Mouse (Mus musculus): ENCODE results near the gene Ddx24. TPM values are rescaled to one million over a fixed set of nuclear protein-coding genes. Genes with fewer than 3 reads are reported as not detected.
"Not testable (repeated sequence)": the region's sequence is repeated elsewhere in the genome, so short reads cannot be mapped to it uniquely, and the experiment has no call there.

Ddx24 gene
- 100 and 101 TPM in 2 replicates for polyA plus RNA-seq (2016; fragmentation: Nextera tagmentation; extraction: Ambion mirVana)

GRCm38 (mm10) chr12:103425729-103426470 lies at the start of gene Ddx24:
Ddx24 (minus strand) TSS chr12:103425830.
- peak; percentile 99 for DNase-seq (ENCODE audit: low spot score)
- 1% methylated on average over 33 of the region's 33 CpGs for whole genome bisulfite sequencing
- Histone ChIP-seq H3K9me3 (replicated peaks) (no peaks in the 10 kb centered on the region), H3K4me3 (peak within 1 kb of the TSS; percentile 97), H3K27ac (replicated peaks) (peak within 1 kb of the TSS; percentile 88), H3K4me1 (peaks cover 33% of the 10 kb centered on the region), H3K36me3 (peaks cover 27% of the 10 kb centered on the region), H3K27me3 (ENCODE audit: low read depth, poor library complexity, severe bottlenecking) (no peaks in the 10 kb centered on the region)

- Histone ChIP-seq H3K4me3 (no peak overlapping the region), H3K27me3 (ENCODE audit: low read depth, poor library complexity, severe bottlenecking) (no peaks in the 10 kb centered on the region), H3K4me1 (no peaks in the 10 kb centered on the region), H3K27ac (replicated peaks) (no peak overlapping the region), H3K36me3 (no peaks in the 10 kb centered on the region), H3K9me3 (replicated peaks) (peaks cover 5% of the 10 kb centered on the region; the same call in 1 of the 2 replicates)
- DNase-seq (ENCODE audit: low spot score): no peak
- WGBS: 67% methylated on average over 2 of the region's 2 CpGs
These were observed 48.9 kb upstream of the Ddx24 start for GRCm38 (mm10) chr12:103474481-103474880.

GRCm38 (mm10) chr12:103457140-103457539 lies 31.5 kb upstream of the Ddx24 start, which contains the start of gene Ifi27l2b:
Ifi27l2b (minus strand) TSS chr12:103457223.
- no peaks in the 10 kb centered on the region for H3K9me3 ChIP-seq (replicated peaks)
- no peaks in the 10 kb centered on the region for H3K36me3 ChIP-seq
- H3K27ac ChIP-seq (replicated peaks): no peak within 1 kb of the TSS
- no peak within 1 kb of the TSS for H3K4me3 ChIP-seq
- no peaks in the 10 kb centered on the region for H3K4me1 ChIP-seq
- 77% methylated on average over 3 of the region's 3 CpGs for WGBS
- no peak for DNase-seq (ENCODE audit: low spot score)
- no peaks in the 10 kb centered on the region for H3K27me3 ChIP-seq (ENCODE audit: low read depth, poor library complexity, severe bottlenecking)

GRCm38 (mm10) chr12:103456727-103457126 lies 31.1 kb upstream of the Ddx24 start:
- H3K27me3 ChIP-seq (ENCODE audit: low read depth, poor library complexity, severe bottlenecking); H3K27ac ChIP-seq (replicated peaks); H3K4me1 ChIP-seq; H3K9me3 ChIP-seq (replicated peaks); H3K4me3 ChIP-seq; H3K36me3 ChIP-seq; DNase-seq (ENCODE audit: low spot score): not testable (repeated sequence)
- no CpG with 5 or more reads among the region's 1 CpGs for WGBS

GRCm38 (mm10) chr12:103453361-103453760 lies 27.7 kb upstream of the Ddx24 start:
- H3K36me3 ChIP-seq: no peaks in the 10 kb centered on the region
- no peaks in the 10 kb centered on the region for H3K9me3 ChIP-seq (replicated peaks)
- H3K4me1 ChIP-seq: no peaks in the 10 kb centered on the region
- no peak for DNase-seq (ENCODE audit: low spot score)
- no peak overlapping the region for H3K4me3 ChIP-seq
- H3K27ac ChIP-seq (replicated peaks): no peak overlapping the region
- H3K27me3 ChIP-seq (ENCODE audit: low read depth, poor library complexity, severe bottlenecking): no peaks in the 10 kb centered on the region

GRCm38 (mm10) chr12:103445060-103445459 lies 19.4 kb upstream of the Ddx24 start:
- Histone ChIP-seq H3K27ac (replicated peaks) (no peak overlapping the region), H3K9me3 (replicated peaks) (no peaks in the 10 kb centered on the region), H3K27me3 (ENCODE audit: low read depth, poor library complexity, severe bottlenecking) (no peaks in the 10 kb centered on the region), H3K4me1 (0 out of 2 replicates have a peak, but pooled peaks cover 2% of the 10 kb centered on the region), H3K4me3 (no peak overlapping the region), H3K36me3 (no peaks in the 10 kb centered on the region)
- WGBS: 75% methylated on average over 3 of the region's 3 CpGs
- DNase-seq (ENCODE audit: low spot score): no peak

GRCm38 (mm10) chr12:103444261-103444660 lies 18.6 kb upstream of the Ddx24 start:
- not testable (repeated sequence) for H3K27ac ChIP-seq (replicated peaks); H3K27me3 ChIP-seq (ENCODE audit: low read depth, poor library complexity, severe bottlenecking); H3K36me3 ChIP-seq; H3K4me1 ChIP-seq; H3K4me3 ChIP-seq; DNase-seq (ENCODE audit: low spot score); H3K9me3 ChIP-seq (replicated peaks)
- 50% methylated on average over 6 of the region's 7 CpGs for WGBS

GRCm38 (mm10) chr12:103443524-103443923 lies 17.9 kb upstream of the Ddx24 start, which contains the start of gene Ifi27l2a:
Ifi27l2a (minus strand) TSS chr12:103443680.
- 50% methylated on average over 3 of the region's 3 CpGs for WGBS
- Histone ChIP-seq H3K4me3 (no peak within 1 kb of the TSS), H3K4me1 (0 out of 2 replicates have a peak, but pooled peaks cover 2% of the 10 kb centered on the region)

GRCm38 (mm10) chr12:103437601-103438000 lies 12.0 kb upstream of the Ddx24 start:
- Histone ChIP-seq H3K27me3 (ENCODE audit: low read depth, poor library complexity, severe bottlenecking) (no peaks in the 10 kb centered on the region), H3K36me3 (no peaks in the 10 kb centered on the region), H3K9me3 (replicated peaks) (no peaks in the 10 kb centered on the region), H3K4me1 (0 out of 2 replicates have a peak, but pooled peaks cover 2% of the 10 kb centered on the region), H3K27ac (replicated peaks) (no peak overlapping the region), H3K4me3 (no peak overlapping the region)
- WGBS: 88% methylated on average over 1 of the region's 1 CpGs
- no peak for DNase-seq (ENCODE audit: low spot score)

More at GRCm38 (mm10) chr12:103443524-103443923, 17.9 kb upstream of the Ddx24 start, which contains the start of gene Ifi27l2a:
- Histone ChIP-seq H3K27me3 (ENCODE audit: low read depth, poor library complexity, severe bottlenecking) (no peaks in the 10 kb centered on the region), H3K27ac (replicated peaks) (no peak within 1 kb of the TSS), H3K9me3 (replicated peaks) (no peaks in the 10 kb centered on the region), H3K36me3 (no peaks in the 10 kb centered on the region)
- no peak for DNase-seq (ENCODE audit: low spot score)

- Histone ChIP-seq H3K27me3 (ENCODE audit: low read depth, poor library complexity, severe bottlenecking) (no peaks in the 10 kb centered on the region), H3K9me3 (replicated peaks) (no peaks in the 10 kb centered on the region), H3K36me3 (no peaks in the 10 kb centered on the region), H3K4me3 (no peak overlapping the region), H3K4me1 (no peaks in the 10 kb centered on the region), H3K27ac (replicated peaks) (no peak overlapping the region)
- no peak for DNase-seq (ENCODE audit: low spot score)
These were observed 9.2 kb upstream of the Ddx24 start for GRCm38 (mm10) chr12:103434861-103435260.

- no peak within 1 kb of the TSS for H3K4me3 ChIP-seq
- WGBS: 76% methylated on average over 8 of the region's 8 CpGs
- H3K36me3 ChIP-seq: no peaks in the 10 kb centered on the region
These were observed 8.5 kb upstream of the Ddx24 start, which contains the start of gene Ifi27 for GRCm38 (mm10) chr12:103433986-103434731. Ifi27 (plus strand) TSS chr12:103434211.

GRCm38 (mm10) chr12:103433430-103433829 lies 7.8 kb upstream of the Ddx24 start:
- 88% methylated on average over 2 of the region's 2 CpGs for WGBS
- DNase-seq (ENCODE audit: low spot score): no peak
- Histone ChIP-seq H3K36me3 (no peaks in the 10 kb centered on the region), H3K4me3 (no peak overlapping the region), H3K27me3 (ENCODE audit: low read depth, poor library complexity, severe bottlenecking) (no peaks in the 10 kb centered on the region), H3K4me1 (no peaks in the 10 kb centered on the region), H3K9me3 (replicated peaks) (no peaks in the 10 kb centered on the region), H3K27ac (replicated peaks) (no peak overlapping the region)

More at GRCm38 (mm10) chr12:103433986-103434731, 8.5 kb upstream of the Ddx24 start, which contains the start of gene Ifi27:
- no peak for DNase-seq (ENCODE audit: low spot score)
- H3K27me3 ChIP-seq (ENCODE audit: low read depth, poor library complexity, severe bottlenecking): no peaks in the 10 kb centered on the region
- no peaks in the 10 kb centered on the region for H3K9me3 ChIP-seq (replicated peaks)
- no peak within 1 kb of the TSS for H3K27ac ChIP-seq (replicated peaks)
- no peaks in the 10 kb centered on the region for H3K4me1 ChIP-seq

- Histone ChIP-seq H3K36me3 (peaks cover 26% of the 10 kb centered on the region), H3K27ac (replicated peaks) (no peak overlapping the region), H3K27me3 (ENCODE audit: low read depth, poor library complexity, severe bottlenecking) (no peaks in the 10 kb centered on the region), H3K4me3 (no peak overlapping the region), H3K4me1 (peaks cover 28% of the 10 kb centered on the region), H3K9me3 (replicated peaks) (no peaks in the 10 kb centered on the region)
- no peak for DNase-seq (ENCODE audit: low spot score)
- 87% methylated on average over 7 of the region's 7 CpGs for WGBS
These were observed 1.1 kb upstream of the Ddx24 start for GRCm38 (mm10) chr12:103426710-103427109.

Data from midbrain, embryonic 10.5 days (tissue).